Mouse (Mus musculus): ENCODE measurements at regions not wholly inside any gene's neighbourhood (a gene's known extent, or its start where the extent isn't known, plus 50 kb on each side); places are given as distances from the start of the nearest gene placed in this dataset.
"Not testable (repeated sequence)": the region's sequence is repeated elsewhere in the genome, so short reads cannot be mapped to it uniquely, and the experiment has no call there.

DNA sequence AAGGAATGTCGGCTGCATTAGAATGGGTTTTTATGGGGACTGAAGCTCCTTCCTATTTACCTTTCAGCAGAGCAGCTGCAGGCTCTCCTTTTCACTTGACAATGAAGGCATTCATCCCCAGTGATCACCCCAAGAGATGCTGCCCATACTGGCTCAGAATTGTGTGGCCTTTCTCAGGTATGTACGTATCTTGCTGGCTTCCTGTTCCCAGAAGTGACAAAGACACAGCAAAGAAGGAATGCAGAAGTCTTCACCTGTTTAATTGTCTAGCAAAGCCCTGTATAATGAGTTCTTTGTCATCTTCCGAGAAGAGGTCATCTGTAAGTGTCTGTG, 185.8 kb upstream of the Mpdz start:
- Histone ChIP-seq H3K9ac (no peak overlapping the region), H3K4me1 (peaks cover 9% of the 10 kb centered on the region), H3K27ac (no peak overlapping the region; the same call in 1 of the 2 replicates), H3K4me3 (no peak overlapping the region), H3K4me2 (no peak overlapping the region), H3K36me3 (ENCODE audit: poor library complexity, severe bottlenecking) (no peaks in the 10 kb centered on the region), H3K9me3 (replicated peaks) (no peaks in the 10 kb centered on the region), H3K27me3 (no peaks in the 10 kb centered on the region)
- WGBS, result 62% methylated on average over 3 of the region's 3 CpGs
- no peak for ATAC-seq

DNA sequence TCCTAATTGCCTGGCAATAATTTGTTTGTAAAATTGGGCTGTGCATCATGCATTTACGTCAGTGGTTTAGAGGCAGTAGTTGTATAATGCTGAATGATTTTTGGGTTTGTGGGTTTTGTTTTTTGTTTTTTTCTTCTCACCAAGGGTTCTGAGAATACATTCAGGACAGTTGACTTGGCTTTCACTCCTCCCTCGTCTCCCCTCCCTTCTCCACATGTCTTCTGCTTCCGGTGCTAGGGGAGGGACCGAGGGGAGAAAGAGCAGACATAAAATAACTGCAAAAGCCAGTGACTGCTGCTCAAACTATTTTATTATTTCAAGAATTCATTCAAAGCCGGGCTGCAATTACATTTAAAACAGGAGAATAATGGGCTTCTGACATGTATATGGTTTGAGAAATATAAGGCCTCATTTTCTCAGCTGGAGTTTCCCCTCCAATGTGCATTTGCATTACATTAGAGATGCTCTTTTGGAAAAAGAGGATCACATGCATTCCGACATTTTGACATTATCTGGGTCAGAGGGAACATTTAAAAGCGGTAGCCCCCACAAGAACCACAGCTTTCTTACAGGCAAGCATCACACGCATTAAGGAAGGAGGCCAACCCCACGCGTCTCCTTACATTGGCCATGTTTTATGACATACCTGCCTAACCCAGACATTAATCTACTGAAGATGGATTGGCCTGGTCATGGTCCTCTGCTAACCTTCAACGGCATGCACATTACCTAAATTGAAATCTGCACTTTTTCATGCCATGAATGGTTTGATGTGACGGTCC, 185.3 kb upstream of the Mpdz start:
- Histone ChIP-seq H3K36me3 (ENCODE audit: poor library complexity, severe bottlenecking) (no peaks in the 10 kb centered on the region), H3K4me3 (no peak overlapping the region), H3K27ac (no peak overlapping the region; the same call in 1 of the 2 replicates), H3K4me1 (peaks cover 9% of the 10 kb centered on the region), H3K27me3 (no peaks in the 10 kb centered on the region), H3K4me2 (no peak overlapping the region), H3K9ac (no peak overlapping the region), H3K9me3 (replicated peaks) (no peaks in the 10 kb centered on the region)
- 71% methylated on average over 12 of the region's 12 CpGs for WGBS
- no peak for ATAC-seq

DNA sequence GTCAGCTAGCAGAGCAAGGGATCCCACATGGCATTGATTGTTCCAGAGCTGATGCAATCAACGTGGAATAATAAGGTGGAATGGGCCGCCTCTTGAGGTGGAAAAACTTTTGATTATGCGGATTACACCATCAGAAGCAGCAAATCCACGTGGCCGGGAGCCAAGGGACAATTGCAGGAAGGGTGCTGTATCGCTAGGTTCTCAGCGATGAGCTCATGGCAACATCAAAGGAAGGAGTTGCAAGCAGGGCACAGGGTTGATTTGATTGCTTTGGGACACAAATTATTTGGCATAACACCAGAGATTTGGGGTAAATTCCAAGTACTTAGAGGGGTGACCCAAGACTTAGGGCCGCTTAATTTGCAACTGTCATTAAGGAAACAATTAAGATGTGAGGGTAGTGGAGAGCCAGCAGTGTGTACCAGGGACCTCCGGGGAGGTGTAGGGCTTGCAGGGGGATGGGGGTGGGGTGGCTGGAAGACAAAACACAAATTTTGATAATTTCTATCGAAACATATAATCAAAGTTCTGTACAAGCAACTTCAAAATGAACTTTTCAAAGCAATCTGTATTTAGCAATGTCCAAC, 182.8 kb upstream of the Mpdz start:
- no peaks in the 10 kb centered on the region for H3K9me3 ChIP-seq (replicated peaks)
- no peak overlapping the region for H3K27ac ChIP-seq
- H3K4me2 ChIP-seq, result no peak overlapping the region
- peaks cover 9% of the 10 kb centered on the region for H3K4me1 ChIP-seq
- no peaks in the 10 kb centered on the region for H3K27me3 ChIP-seq
- H3K4me3 ChIP-seq, result no peak overlapping the region
- 27% methylated on average over 10 of the region's 10 CpGs for WGBS
- no peaks in the 10 kb centered on the region for H3K36me3 ChIP-seq (ENCODE audit: poor library complexity, severe bottlenecking)
- no peak overlapping the region for H3K9ac ChIP-seq
- peak; percentile 85 for ATAC-seq

DNA sequence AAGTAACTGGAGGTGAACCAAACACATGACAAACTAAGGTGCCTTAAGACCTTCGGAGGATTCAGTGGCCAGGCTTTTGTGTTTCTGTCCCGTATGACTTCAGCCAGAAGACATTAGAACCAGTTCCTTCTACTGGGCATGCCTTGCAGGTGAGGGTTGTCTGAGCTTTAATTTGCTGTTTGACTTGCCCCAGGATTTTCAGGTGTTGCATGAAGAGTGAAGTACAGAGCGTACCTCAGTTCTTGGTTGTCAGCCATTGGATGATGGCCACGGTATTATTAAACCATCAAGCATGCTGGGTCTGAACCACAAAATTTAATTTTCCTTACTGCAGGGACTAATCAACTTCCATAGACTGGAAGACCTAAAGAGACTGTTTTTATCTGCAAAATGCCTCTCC, 181.5 kb upstream of the Mpdz start:
- H3K27ac ChIP-seq, result no peak overlapping the region
- no peaks in the 10 kb centered on the region for H3K36me3 ChIP-seq (ENCODE audit: poor library complexity, severe bottlenecking)
- H3K4me2 ChIP-seq, result no peak overlapping the region
- H3K4me1 ChIP-seq, result peaks cover 9% of the 10 kb centered on the region
- no peaks in the 10 kb centered on the region for H3K27me3 ChIP-seq
- 98% methylated on average over 4 of the region's 4 CpGs for WGBS
- no peak for ATAC-seq
- no peaks in the 10 kb centered on the region for H3K9me3 ChIP-seq (replicated peaks)
- H3K4me3 ChIP-seq, result no peak overlapping the region
- H3K9ac ChIP-seq, result no peak overlapping the region

DNA sequence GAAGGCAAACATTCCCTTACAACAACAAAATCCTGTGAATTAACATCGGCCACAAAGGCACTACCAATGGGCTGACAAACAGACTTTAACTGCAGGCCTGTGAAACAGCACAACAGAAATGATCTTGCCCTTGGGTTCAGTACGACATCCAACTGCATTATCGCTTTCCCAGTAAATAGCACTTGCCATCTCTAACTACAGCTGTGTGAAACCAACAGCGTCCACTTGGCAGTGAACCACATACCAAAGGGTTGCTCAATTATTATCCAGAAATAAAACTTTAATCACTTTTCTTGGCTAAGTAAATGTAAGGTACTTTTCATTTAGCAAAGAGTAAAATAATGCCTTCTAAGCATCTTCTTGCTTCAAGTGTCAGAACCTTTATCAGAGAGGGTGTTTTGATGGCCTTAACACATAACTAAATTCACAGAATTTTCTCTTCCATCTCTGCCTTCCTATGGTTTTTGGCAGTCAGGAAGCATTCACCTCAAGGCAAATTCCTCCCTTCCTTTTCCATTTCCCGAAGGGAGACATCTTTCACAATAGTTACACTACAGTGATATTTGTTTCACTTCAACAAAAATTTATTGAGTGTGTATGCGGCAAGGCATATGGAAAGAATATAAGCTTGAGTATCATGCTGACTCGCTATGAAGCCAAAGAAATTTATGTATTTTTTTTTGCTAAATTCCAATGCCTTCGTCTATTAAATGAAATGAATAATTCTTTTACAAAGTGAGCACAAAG, 178.9 kb upstream of the Mpdz start:
- 91% methylated on average over 8 of the region's 8 CpGs for WGBS
- Histone ChIP-seq H3K4me1 (0 out of 2 replicates have a peak, but pooled peaks cover 4% of the 10 kb centered on the region), H3K4me3 (no peak overlapping the region), H3K4me2 (no peak overlapping the region), H3K27ac (no peak overlapping the region), H3K9me3 (replicated peaks) (no peaks in the 10 kb centered on the region), H3K9ac (no peak overlapping the region), H3K27me3 (no peaks in the 10 kb centered on the region), H3K36me3 (ENCODE audit: poor library complexity, severe bottlenecking) (no peaks in the 10 kb centered on the region)
- no peak for ATAC-seq

DNA sequence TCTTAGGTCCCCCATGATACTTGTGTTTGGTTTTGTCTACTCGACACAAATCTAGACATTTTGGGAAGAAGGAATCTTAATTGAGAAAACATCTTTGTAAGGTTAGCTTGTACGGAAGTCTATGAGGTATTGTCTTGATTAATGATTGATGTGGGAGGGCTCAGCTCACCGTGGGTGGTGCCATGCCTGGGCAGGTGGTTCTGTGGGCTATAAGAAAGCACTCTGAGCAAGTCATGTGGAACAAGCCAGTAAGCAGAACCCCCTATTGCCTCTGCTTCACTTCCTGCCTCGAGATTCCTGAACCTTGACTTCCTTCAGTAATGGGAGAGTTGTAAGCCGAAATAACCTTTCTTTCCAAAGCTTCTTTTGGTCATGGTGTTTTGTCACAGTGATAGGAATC, 174.6 kb upstream of the Mpdz start:
- Histone ChIP-seq H3K9me3 (replicated peaks) (no peaks in the 10 kb centered on the region), H3K9ac (no peak overlapping the region), H3K4me1 (no peaks in the 10 kb centered on the region), H3K4me3 (no peak overlapping the region), H3K36me3 (ENCODE audit: poor library complexity, severe bottlenecking) (no peaks in the 10 kb centered on the region), H3K27ac (no peak overlapping the region), H3K27me3 (no peaks in the 10 kb centered on the region), H3K4me2 (no peak overlapping the region)
- 51% methylated on average over 5 of the region's 5 CpGs for WGBS
- no peak for ATAC-seq

DNA sequence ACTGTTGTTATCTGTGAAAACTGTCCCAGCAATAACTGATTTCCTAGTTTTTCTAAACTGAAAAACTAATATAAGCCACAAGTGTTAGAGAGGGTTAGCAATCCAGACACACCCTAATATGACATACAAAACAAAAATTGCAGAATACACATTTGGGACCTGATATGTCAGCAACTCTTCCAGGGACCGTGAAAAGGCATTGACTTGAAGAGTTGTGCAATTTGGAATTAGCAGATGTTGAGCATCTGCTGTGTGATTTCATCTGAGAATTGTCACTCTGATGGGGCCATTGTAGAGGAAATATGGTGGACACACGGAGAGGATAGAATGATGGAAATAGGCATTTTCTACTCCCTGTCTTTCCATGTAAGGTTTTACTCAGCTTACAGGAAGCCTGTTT, 168.6 kb upstream of the Mpdz start:
- no peaks in the 10 kb centered on the region for H3K36me3 ChIP-seq (ENCODE audit: poor library complexity, severe bottlenecking)
- WGBS, result 88% methylated on average over 2 of the region's 2 CpGs
- no peaks in the 10 kb centered on the region for H3K27me3 ChIP-seq
- H3K4me2 ChIP-seq, result no peak overlapping the region
- H3K4me3 ChIP-seq, result no peak overlapping the region
- ATAC-seq, result no peak
- no peak overlapping the region for H3K9ac ChIP-seq
- H3K9me3 ChIP-seq (replicated peaks), result no peaks in the 10 kb centered on the region
- no peak overlapping the region for H3K27ac ChIP-seq
- no peaks in the 10 kb centered on the region for H3K4me1 ChIP-seq

DNA sequence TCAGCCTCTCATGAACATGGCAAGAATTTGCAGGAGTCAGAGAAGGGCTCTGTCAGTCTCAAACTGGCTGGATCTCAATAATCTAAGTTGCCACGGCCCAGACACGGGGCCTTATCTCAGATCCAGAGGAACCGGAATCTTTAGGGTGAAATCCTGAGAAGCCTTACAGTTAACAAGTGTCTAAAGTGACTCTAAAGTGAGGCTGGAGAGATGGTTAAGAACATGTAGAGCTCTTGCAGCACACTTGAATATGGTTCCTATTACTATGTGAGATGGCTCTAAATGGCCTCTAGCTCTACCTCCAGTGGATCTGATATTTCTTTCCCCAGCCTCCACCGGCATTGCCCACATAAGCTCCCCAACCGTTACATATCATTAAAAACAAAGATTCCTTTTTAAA, 157.8 kb upstream of the Mpdz start:
- no peaks in the 10 kb centered on the region for H3K9me3 ChIP-seq (replicated peaks)
- no peak for ATAC-seq
- H3K9ac ChIP-seq, result no peak overlapping the region
- no peak overlapping the region for H3K4me2 ChIP-seq
- H3K36me3 ChIP-seq (ENCODE audit: poor library complexity, severe bottlenecking), result no peaks in the 10 kb centered on the region
- 97% methylated on average over 5 of the region's 5 CpGs for WGBS
- no peak overlapping the region for H3K4me3 ChIP-seq
- no peaks in the 10 kb centered on the region for H3K4me1 ChIP-seq
- H3K27ac ChIP-seq, result no peak overlapping the region
- no peaks in the 10 kb centered on the region for H3K27me3 ChIP-seq

DNA sequence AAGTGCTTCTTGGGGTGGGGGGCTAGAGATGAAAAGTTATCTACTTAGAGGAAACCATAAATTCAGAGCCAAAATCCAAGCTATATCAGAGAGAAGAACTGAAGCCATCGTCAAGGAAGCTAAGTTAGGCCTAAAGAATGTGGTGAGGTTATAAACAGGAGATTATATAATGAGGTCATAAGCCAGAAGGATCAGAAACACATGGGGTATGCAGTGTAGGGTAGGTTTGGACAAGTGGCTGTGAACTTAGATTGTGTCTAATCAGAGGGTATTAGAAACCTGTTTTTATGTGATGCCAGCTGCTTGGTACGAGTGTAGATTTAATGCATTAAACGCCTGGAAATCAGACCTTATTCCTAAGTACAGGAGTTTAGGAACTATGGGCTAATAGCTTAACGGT, 154.8 kb upstream of the Mpdz start:
- no peak overlapping the region for H3K9ac ChIP-seq
- ATAC-seq, result no peak
- 86% methylated on average over 4 of the region's 4 CpGs for WGBS

DNA sequence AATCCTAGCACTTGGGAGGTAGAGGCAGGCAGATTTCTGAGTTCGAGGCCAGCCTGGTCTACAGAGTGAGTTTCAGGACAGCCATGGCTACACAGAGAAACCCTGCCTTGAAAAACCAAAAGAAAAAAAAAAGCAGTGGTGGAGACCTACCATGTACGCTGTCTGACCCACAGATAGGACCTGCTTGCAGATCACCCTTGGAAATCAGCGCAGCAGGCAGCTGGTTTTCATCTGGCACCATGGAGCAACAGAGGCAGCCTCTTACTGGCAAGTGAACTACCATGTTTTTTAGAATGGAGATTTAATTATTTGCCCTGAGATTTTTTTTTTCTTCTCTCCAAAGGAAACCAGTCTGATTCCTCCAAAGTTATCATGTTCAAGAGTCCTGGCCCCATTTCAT, 150.8 kb upstream of the Mpdz start:
- WGBS, result 96% methylated on average over 3 of the region's 3 CpGs
- not testable (repeated sequence) for H3K4me1 ChIP-seq; H3K9me3 ChIP-seq (replicated peaks); H3K4me3 ChIP-seq; ATAC-seq; H3K36me3 ChIP-seq (ENCODE audit: poor library complexity, severe bottlenecking); H3K27ac ChIP-seq; H3K27me3 ChIP-seq; H3K9ac ChIP-seq; H3K4me2 ChIP-seq

More for the DNA sequence above, 154.8 kb upstream of the Mpdz start:
- H3K36me3 ChIP-seq (ENCODE audit: poor library complexity, severe bottlenecking), result no peaks in the 10 kb centered on the region
- H3K9me3 ChIP-seq (replicated peaks), result no peaks in the 10 kb centered on the region
- H3K27me3 ChIP-seq, result no peaks in the 10 kb centered on the region
- H3K27ac ChIP-seq, result no peak overlapping the region
- no peak overlapping the region for H3K4me2 ChIP-seq
- H3K4me3 ChIP-seq, result no peak overlapping the region
- no peaks in the 10 kb centered on the region for H3K4me1 ChIP-seq

DNA sequence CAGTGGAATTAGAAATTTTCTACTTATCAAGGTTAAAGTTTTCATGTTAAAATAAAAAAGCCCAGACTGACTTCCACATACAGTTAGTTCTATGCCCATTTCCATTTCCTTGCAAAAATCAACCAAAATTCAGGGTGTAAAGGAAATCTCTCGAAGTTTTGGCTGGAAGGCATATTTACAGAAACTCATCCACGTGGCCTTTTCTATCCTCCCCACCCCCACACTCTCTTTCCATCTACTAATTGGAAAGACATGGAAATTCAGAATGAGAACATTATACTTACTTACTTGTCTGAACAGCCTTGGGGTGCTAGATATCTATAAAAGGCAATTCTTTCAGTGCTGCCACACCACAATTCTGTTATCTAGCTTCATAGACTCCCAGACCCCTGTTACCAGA, 139.9 kb upstream of the Mpdz start:
- peaks cover 35% of the 10 kb centered on the region for H3K4me1 ChIP-seq
- H3K36me3 ChIP-seq (ENCODE audit: poor library complexity, severe bottlenecking), result no peaks in the 10 kb centered on the region
- H3K4me3 ChIP-seq, result no peak overlapping the region
- no peaks in the 10 kb centered on the region for H3K27me3 ChIP-seq
- 61% methylated on average over 2 of the region's 2 CpGs for WGBS
- H3K4me2 ChIP-seq, result no peak overlapping the region
- H3K9me3 ChIP-seq (replicated peaks), result no peaks in the 10 kb centered on the region
- no peak for ATAC-seq
- H3K9ac ChIP-seq, result no peak overlapping the region
- no peak overlapping the region for H3K27ac ChIP-seq

DNA sequence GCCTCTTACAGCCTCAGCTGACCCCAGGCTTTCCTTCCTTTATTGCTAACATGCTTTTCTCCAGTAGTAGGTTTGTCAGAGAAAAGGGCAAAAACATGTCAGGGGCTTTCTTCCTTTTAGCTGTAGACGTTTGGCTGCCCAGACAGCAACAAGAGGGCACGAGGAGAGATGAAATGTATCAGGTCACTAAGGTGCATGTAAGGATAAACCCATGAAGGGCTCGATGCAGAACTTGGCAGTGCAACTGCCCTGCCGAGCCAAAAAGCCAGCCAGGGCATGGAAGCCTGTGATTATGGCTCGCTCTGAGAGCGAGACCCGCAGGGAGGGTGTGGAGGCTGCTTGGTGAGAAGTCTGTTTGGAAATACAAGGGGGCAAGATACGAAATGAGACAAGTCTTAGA, 137.9 kb upstream of the Mpdz start:
- no peaks in the 10 kb centered on the region for H3K36me3 ChIP-seq (ENCODE audit: poor library complexity, severe bottlenecking)
- H3K9me3 ChIP-seq (replicated peaks), result no peaks in the 10 kb centered on the region
- H3K27ac ChIP-seq, result peak overlapping the region; percentile 51
- H3K4me3 ChIP-seq, result no peak overlapping the region
- ATAC-seq, result no peak
- no peaks in the 10 kb centered on the region for H3K27me3 ChIP-seq
- WGBS, result 60% methylated on average over 8 of the region's 8 CpGs
- peaks cover 35% of the 10 kb centered on the region for H3K4me1 ChIP-seq
- H3K4me2 ChIP-seq, result no peak overlapping the region
- H3K9ac ChIP-seq, result no peak overlapping the region

Measured in forebrain, embryonic 13.5 days (tissue).